Mouse (Mus musculus): ENCODE results near the gene Pter. TPM values are rescaled to one million over a fixed set of nuclear protein-coding genes. Genes with fewer than 3 reads are reported as not detected.

The Pter gene
- polyA plus RNA-seq, 1 experiment from 2014 or later, result 38.8 TPM

Other genes starting within 250 kb of the Pter start
- 1.5 and 1.6 TPM in 2 replicates for gene C1ql3, start 87.8 kb downstream of the Pter start, polyA plus RNA-seq (2016; fragmentation: Nextera tagmentation; extraction: Ambion mirVana)

All from heart, embryonic 12.5 days (tissue).